9 mouse cellular contexts compared by ENCODE assay signal in genomic region chr2:165032533-165032932, GRCm38 (mm10). TPM values are rescaled to one million over a fixed set of nuclear protein-coding genes. Genes with fewer than 3 reads are reported as not detected.
A peak's percentile ranks its signal among the peaks of the same experiment; 100 is the strongest.
DNase-seq lines count a peak whose midpoint lies in the region; ATAC-seq and TF ChIP-seq lines count a peak whose summit lies in the region.
"Had no signal": no experiment of that assay in that cellular context is flagged by ENCODE, and none has a peak within 500 bp of the region (broad histone marks: within the 10 kb centered on the region; RNA-seq: fewer than 3 reads in every experiment).

No protein-coding gene starts in this region.

- no peak overlapping the region for H3K9ac ChIP-seq in forebrain, embryonic 14.5 days (ENCODE audit: low read length)
- H3K9ac ChIP-seq in neural tube, embryonic 15.5 days (replicated peaks) = no peak overlapping the region

- no peaks in the 10 kb centered on the region for H3K36me3 ChIP-seq in forebrain, embryonic 14.5 days (ENCODE audit: control insufficient read depth, insufficient read depth, low read length)
- H3K36me3 ChIP-seq in limb, embryonic 10.5 days = peaks cover 9% of the 10 kb centered on the region; the same call in 1 of the 2 replicates
- no peaks in the 10 kb centered on the region for H3K36me3 ChIP-seq in neural tube, embryonic 15.5 days

- H3K9me3 ChIP-seq in forebrain, embryonic 14.5 days (replicated peaks; ENCODE audit: control insufficient read depth, low read length) = no peaks in the 10 kb centered on the region
- H3K9me3 ChIP-seq in limb, embryonic 10.5 days (replicated peaks) = no peaks in the 10 kb centered on the region
- no peaks in the 10 kb centered on the region for H3K9me3 ChIP-seq in neural tube, embryonic 15.5 days (replicated peaks)

- H3K27me3 ChIP-seq in forebrain, embryonic 14.5 days (replicated peaks; ENCODE audit: control insufficient read depth, insufficient read depth, low read length) = no peaks in the 10 kb centered on the region
- H3K27me3 ChIP-seq in limb, embryonic 10.5 days (ENCODE audit: low read depth, poor library complexity, severe bottlenecking) = no peaks in the 10 kb centered on the region
- no peaks in the 10 kb centered on the region for H3K27me3 ChIP-seq in neural tube, embryonic 15.5 days (replicated peaks)

- no peak for ATAC-seq in forebrain, embryonic 14.5 days
- no peak for ATAC-seq in neural tube, embryonic 15.5 days (ENCODE audit: low FRiP score)
- no peak for ATAC-seq in frontal cortex, adult (ENCODE audit: low TSS enrichment)

- no peak overlapping the region for H3K27ac ChIP-seq in left cerebral cortex, adult 2 months
- no peak overlapping the region for H3K27ac ChIP-seq in forebrain, embryonic 14.5 days (ENCODE audit: low read depth, low read length)
- no peak overlapping the region for H3K27ac ChIP-seq in limb, embryonic 10.5 days
- H3K27ac ChIP-seq in neural tube, embryonic 15.5 days (replicated peaks) = no peak overlapping the region

- H3K4me1 ChIP-seq in forebrain, embryonic 14.5 days (ENCODE audit: control insufficient read depth, insufficient read depth, low read length) = peaks cover 28% of the 10 kb centered on the region
- H3K4me1 ChIP-seq in limb, embryonic 10.5 days = peaks cover 19% of the 10 kb centered on the region
- H3K4me1 ChIP-seq in neural tube, embryonic 15.5 days = peaks cover 42% of the 10 kb centered on the region

- peak; percentile 53 for TF ChIP-seq CTCF in left cerebral cortex, adult 2 months (IDR thresholded peaks at IDR 0.05)

- peak overlapping the region; percentile 70 for H3K4me2 ChIP-seq in forebrain, embryonic 14.5 days (ENCODE audit: low read length)
- H3K4me2 ChIP-seq in neural tube, embryonic 15.5 days = peak overlapping the region; percentile 67

- H3K4me3 ChIP-seq in left cerebral cortex, adult 2 months = no peak overlapping the region
- H3K4me3 ChIP-seq in forebrain, embryonic 14.5 days (ENCODE audit: low read depth, low read length) = peak overlapping the region; percentile 98
- H3K4me3 ChIP-seq in limb, embryonic 10.5 days = peak overlapping the region; percentile 93; the same call in 1 of the 2 replicates
- peak overlapping the region; percentile 84 for H3K4me3 ChIP-seq in neural tube, embryonic 15.5 days (replicated peaks)

- DNase-seq in left cerebral cortex, adult 2 months (ENCODE audit: extremely low spot score in 1 of 2, low spot score in 2 of 2) = no peak
- no peak for DNase-seq in left cerebral cortex, postnatal 4 days
- peak; percentile 30 for DNase-seq in forebrain, embryonic 14.5 days (ENCODE audit: low spot score)
- no peak for DNase-seq in limb, embryonic 10.5 days (ENCODE audit: low spot score)
- no peak for DNase-seq in retina, postnatal 1 day
- no peak for DNase-seq in thymus, postnatal 36 days

- 53% methylated on average over 3 of the region's 3 CpGs for WGBS in forebrain, embryonic 14.5 days
- 68% methylated on average over 3 of the region's 3 CpGs for WGBS in limb, embryonic 10.5 days
- WGBS in neural tube, embryonic 15.5 days = 42% methylated on average over 3 of the region's 3 CpGs

- intact Hi-C loops in left cerebral cortex, adult 2 months (cut with DNase I) = loop anchor here (2.0 to 5.0 kb wide), 3 partner anchors 64 to 120 kb away; partner anchors contain the start of genes Slc12a5 and Zfp335
- intact Hi-C loops in left cerebral cortex, postnatal 4 days (cut with DNase I) = no loop called here

RNA-seq across cellular contexts. Expression of gene Ncoa5, which starts 2.1 kb away (rescaled TPM):
- total RNA-seq in left cerebral cortex, adult 2 months (2021) = 10 to 100 TPM; 55.5 to 57.5 TPM
- 100 to 1,000 TPM; 107 to 111 TPM for total RNA-seq in left cerebral cortex, postnatal 4 days (2021)
- polyA plus RNA-seq in forebrain, embryonic 14.5 days (2014; fragmentation: Nextera tagmentation; extraction: Ambion mirVana) = 69.6 and 95.3 TPM in 2 replicates
- 92.9 and 105 TPM in 2 replicates for polyA plus RNA-seq in limb, embryonic 10.5 days (2016; fragmentation: Nextera tagmentation; extraction: Ambion mirVana)
- polyA plus RNA-seq in neural tube, embryonic 15.5 days (2015; fragmentation: Nextera tagmentation; extraction: Ambion mirVana) = 85.1 TPM in 2 replicates

RNA-seq across cellular contexts. Expression of gene Cd40, which starts 22.9 kb away (rescaled TPM):
- total RNA-seq in left cerebral cortex, adult 2 months (2021) = under 1 TPM; 0.42 to 0.61 TPM
- total RNA-seq in left cerebral cortex, postnatal 4 days (2021) = 1 to 10 TPM; 2.3 to 4.2 TPM
- 7.4 and 8.2 TPM in 2 replicates for polyA plus RNA-seq in forebrain, embryonic 14.5 days (2014; fragmentation: Nextera tagmentation; extraction: Ambion mirVana)
- polyA plus RNA-seq in limb, embryonic 10.5 days (2016; fragmentation: Nextera tagmentation; extraction: Ambion mirVana) = 10.5 and 11.5 TPM in 2 replicates
- 6.9 and 11.0 TPM in 2 replicates for polyA plus RNA-seq in neural tube, embryonic 15.5 days (2015; fragmentation: Nextera tagmentation; extraction: Ambion mirVana)

RNA-seq across cellular contexts. Expression of gene 1700025C18Rik, which starts 58.0 kb away (rescaled TPM):
- not detected for total RNA-seq in left cerebral cortex, adult 2 months (2021)
- not detected for total RNA-seq in left cerebral cortex, postnatal 4 days (2021)
- not detected in 2 replicates for polyA plus RNA-seq in forebrain, embryonic 14.5 days (2014; fragmentation: Nextera tagmentation; extraction: Ambion mirVana)
- not detected in 2 replicates for polyA plus RNA-seq in limb, embryonic 10.5 days (2016; fragmentation: Nextera tagmentation; extraction: Ambion mirVana)
- polyA plus RNA-seq in neural tube, embryonic 15.5 days (2015; fragmentation: Nextera tagmentation; extraction: Ambion mirVana) = not detected in 2 replicates
- polyA plus RNA-seq: liver, embryonic 16.5 days had no signal
